Mouse (Mus musculus) left cerebral cortex, postnatal 4 days (tissue): ENCODE data around the gene Gm21964. TPM values are rescaled to one million over a fixed set of nuclear protein-coding genes. Genes with fewer than 3 reads are reported as not detected.

ENCODE experiments used
- DNase-seq: peaks from one replicate; pipeline ENCODE4 v3.0.0-alpha.2; 2022
- intact Hi-C: fragments of 180-260 bp; cut with DNase I; formaldehyde crosslinking; loops from one replicate; pipeline ENCODE4 v1.15.1; 2025
- total RNA-seq, 2 experiments: library from RNA; stranded (reverse); gene quantifications; 2 replicates each; pipeline ENCODE4 v1.2.3; 2021

The Gm21964 gene
- total RNA-seq, 2 experiments from 2014 or later, result not detected

DNA sequence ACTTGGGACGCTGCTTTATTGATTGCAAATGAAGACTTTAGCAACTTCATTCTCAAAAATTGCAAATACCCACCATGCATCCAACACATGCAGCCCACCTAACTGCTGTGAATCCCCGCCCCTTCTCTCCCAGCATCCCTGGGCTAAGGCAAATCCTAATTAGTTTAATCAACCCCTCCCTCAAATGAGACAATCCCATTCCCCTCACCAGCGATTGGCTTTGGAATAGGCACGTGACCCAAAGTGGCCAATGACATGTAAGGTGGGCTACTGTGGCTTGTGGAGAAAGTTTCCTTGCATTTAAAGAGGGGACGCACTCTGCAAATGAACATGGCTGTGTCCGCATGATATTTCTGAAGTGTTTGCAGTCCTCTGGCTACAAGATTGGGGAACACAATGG is 51.9 kb downstream of the Gm21964 start:
- DNase-seq, result no peak

More for the DNA sequence above, 51.9 kb downstream of the Gm21964 start:
- intact Hi-C loops, result no loop called here

Other genes with a start within 250 kb of the Gm21964 start
- gene Phlpp2, start 232.7 kb upstream of the Gm21964 start, total RNA-seq, result 10 to 100 TPM; 28.2 to 31.7 TPM
- gene Marveld3, start 139.0 kb upstream of the Gm21964 start, total RNA-seq, result under 1 TPM; 0.18 to 0.24 TPM
- not detected for gene Tat, start 110.8 kb upstream of the Gm21964 start, total RNA-seq
- not detected for gene Chst4, start 61.5 kb upstream of the Gm21964 start, total RNA-seq
- 10 to 100 TPM; 16.4 to 17.3 TPM for gene Zfp612, start 21.5 kb upstream of the Gm21964 start, total RNA-seq
- gene Gm17720, start 1.5 kb downstream of the Gm21964 start, total RNA-seq, result not detected
- 10 to 100 TPM; 25.8 to 44.1 TPM for gene Calb2, start 67.0 kb downstream of the Gm21964 start, total RNA-seq
- gene Cmtr2, start 114.5 kb downstream of the Gm21964 start, total RNA-seq, result 1 to 10 TPM; 8.1 to 8.6 TPM
- under 1 TPM; 0.46 to 0.64 TPM for gene Hydin, start 165.8 kb downstream of the Gm21964 start, total RNA-seq